Mouse (Mus musculus): ENCODE data around the gene Sclt1. TPM values are rescaled to one million over a fixed set of nuclear protein-coding genes. Genes with fewer than 3 reads are reported as not detected.

The Sclt1 gene
- total RNA-seq, 2 experiments from 2014 or later = 16.3 to 18.7 TPM

GRCm38 (mm10) chr3:41588495-41588894, 153.8 kb downstream of the Sclt1 start:
- no peak for DNase-seq (ENCODE audit: low spot score in 2 of 2)

GRCm38 (mm10) chr3:41587588-41587987, 154.7 kb downstream of the Sclt1 start:
- no peak for DNase-seq (ENCODE audit: low spot score in 2 of 2)

- DNase-seq (ENCODE audit: low spot score in 2 of 2) = no peak
Observed at GRCm38 (mm10) chr3:41586917-41587316, 155.4 kb downstream of the Sclt1 start.

GRCm38 (mm10) chr3:41586330-41586729, 156.0 kb downstream of the Sclt1 start:
- no peak for DNase-seq (ENCODE audit: low spot score in 2 of 2)

GRCm38 (mm10) chr3:41585548-41585947, 156.8 kb downstream of the Sclt1 start:
- DNase-seq (ENCODE audit: low spot score in 2 of 2) = no peak

GRCm38 (mm10) chr3:41583621-41584020, 158.7 kb downstream of the Sclt1 start:
- peak in 1 of 2 experiments; percentile 25 for DNase-seq (ENCODE audit: low spot score in 2 of 2)

- DNase-seq (ENCODE audit: low spot score in 2 of 2) = no peak
Observed at GRCm38 (mm10) chr3:41583092-41583491, 159.2 kb downstream of the Sclt1 start.

- DNase-seq (ENCODE audit: low spot score in 2 of 2) = no peak
Observed at GRCm38 (mm10) chr3:41582256-41582655, 160.1 kb downstream of the Sclt1 start.

- DNase-seq (ENCODE audit: low spot score in 2 of 2) = no peak
Observed at GRCm38 (mm10) chr3:41581436-41581835, 160.9 kb downstream of the Sclt1 start.

- peak in 1 of 2 experiments; percentile 34 for DNase-seq (ENCODE audit: low spot score in 2 of 2)
Observed at GRCm38 (mm10) chr3:41580401-41581323, 161.7 kb downstream of the Sclt1 start.

GRCm38 (mm10) chr3:41579873-41580272, 162.4 kb downstream of the Sclt1 start:
- DNase-seq (ENCODE audit: low spot score in 2 of 2) = no peak

GRCm38 (mm10) chr3:41577240-41577639, 165.1 kb downstream of the Sclt1 start:
- no peak for DNase-seq (ENCODE audit: low spot score in 2 of 2)

Other genes with a start within 250 kb of the Sclt1 start
- gene Jade1, start 186.8 kb downstream of the Sclt1 start, total RNA-seq (2021) = 10 to 100 TPM; 18.6 to 23.0 TPM
- 1 to 10 TPM; 6.5 to 9.5 TPM for gene D3Ertd751e, start 97 bp upstream of the Sclt1 start, total RNA-seq (2021)